ENCODE assay signal across 29 mouse cellular contexts in genomic region chr8:66339551-66339950, GRCm38 (mm10).
DNase-seq lines count a peak whose midpoint lies in the region; ATAC-seq and TF ChIP-seq lines count a peak whose summit lies in the region.
"Had no signal": no experiment of that assay in that cellular context is flagged by ENCODE, and none has a peak within 500 bp of the region (broad histone marks: within the 10 kb centered on the region; RNA-seq: fewer than 3 reads in every experiment).

No protein-coding gene starts in this region.

- H3K36me3 ChIP-seq in spleen, adult 2 months (ENCODE audit: control insufficient read depth, insufficient read depth, low read length), result no peaks in the 10 kb centered on the region
- no peaks in the 10 kb centered on the region for H3K36me3 ChIP-seq in forebrain, postnatal 0 days (ENCODE audit: insufficient read depth)
- H3K36me3 ChIP-seq: embryonic facial prominence, embryonic 10.5 days; embryonic facial prominence, embryonic 13.5 days; forebrain, embryonic 12.5 days; forebrain, embryonic 15.5 days; heart, embryonic 10.5 days; heart, embryonic 13.5 days; hindbrain, embryonic 12.5 days; hindbrain, embryonic 15.5 days had no signal

- WGBS in spleen, adult 2 months, result 48% methylated on average over 3 of the region's 3 CpGs
- WGBS in forebrain, postnatal 0 days, result 77% methylated on average over 3 of the region's 3 CpGs

- H3K9me3 ChIP-seq in forebrain, postnatal 0 days (ENCODE audit: low read length), result no peaks in the 10 kb centered on the region
- H3K9me3 ChIP-seq: embryonic facial prominence, embryonic 10.5 days; embryonic facial prominence, embryonic 13.5 days; forebrain, embryonic 12.5 days; forebrain, embryonic 15.5 days; heart, embryonic 10.5 days; heart, embryonic 13.5 days; hindbrain, embryonic 12.5 days; hindbrain, embryonic 15.5 days had no signal

- ATAC-seq in forebrain, postnatal 0 days, result no peak
- ATAC-seq: CD4-positive, CD25-positive, alpha-beta regulatory T cell, adult 4 months; forebrain, embryonic 15.5 days had no signal

- no peaks in the 10 kb centered on the region for H3K27me3 ChIP-seq in spleen, adult 2 months (ENCODE audit: control insufficient read depth, insufficient read depth, low read length)
- H3K27me3 ChIP-seq in forebrain, postnatal 0 days (ENCODE audit: insufficient read depth, low read length), result no peaks in the 10 kb centered on the region
- H3K27me3 ChIP-seq: embryonic facial prominence, embryonic 13.5 days; forebrain, embryonic 12.5 days; forebrain, embryonic 15.5 days; heart, embryonic 13.5 days; hindbrain, embryonic 12.5 days; hindbrain, embryonic 15.5 days had no signal

- H3K4me1 ChIP-seq in spleen, adult 2 months (ENCODE audit: control insufficient read depth, insufficient read depth, insufficient read length), result peaks cover 22% of the 10 kb centered on the region
- no peaks in the 10 kb centered on the region for H3K4me1 ChIP-seq in forebrain, postnatal 0 days (ENCODE audit: insufficient read depth)
- H3K4me1 ChIP-seq: embryonic facial prominence, embryonic 10.5 days; embryonic facial prominence, embryonic 13.5 days; forebrain, embryonic 12.5 days; forebrain, embryonic 15.5 days; heart, embryonic 10.5 days; hindbrain, embryonic 12.5 days; hindbrain, embryonic 15.5 days had no signal

- H3K27ac ChIP-seq in layer of hippocampus, adult 2 months, result peak overlapping the region; percentile 32; the same call in 1 of the 2 replicates
- peak overlapping the region; percentile 80 for H3K27ac ChIP-seq in spleen, adult 2 months (ENCODE audit: insufficient read depth, low read length)
- H3K27ac ChIP-seq in forebrain, postnatal 0 days (ENCODE audit: low read depth, low read length), result no peak overlapping the region
- H3K27ac ChIP-seq: embryonic facial prominence, embryonic 10.5 days; embryonic facial prominence, embryonic 13.5 days; forebrain, embryonic 12.5 days; forebrain, embryonic 15.5 days; heart, adult 2 months; heart, embryonic 10.5 days; heart, embryonic 13.5 days; hindbrain, embryonic 12.5 days; hindbrain, embryonic 15.5 days had no signal

- no peak overlapping the region for H3K9ac ChIP-seq in forebrain, postnatal 0 days
- H3K9ac ChIP-seq: embryonic facial prominence, embryonic 13.5 days; forebrain, embryonic 12.5 days; forebrain, embryonic 15.5 days; heart, embryonic 13.5 days; hindbrain, embryonic 12.5 days; hindbrain, embryonic 15.5 days had no signal

- DNase-seq in layer of hippocampus, adult 2 months (ENCODE audit: low spot score in 2 of 2), result no peak
- DNase-seq in layer of hippocampus, adult 9-11 months, result no peak
- DNase-seq in spleen, adult 2 months (ENCODE audit: low read depth in 1 of 2, low spot score in 2 of 2), result peak in 1 of 2 experiments; percentile 18
- DNase-seq in spleen, postnatal 4 days (ENCODE audit: low spot score in 2 of 2), result no peak
- peak; percentile 8 for DNase-seq in brain, adult 2 months (ENCODE audit: low read depth, low spot score)
- DNase-seq in forebrain, postnatal 0 days, result no peak
- DNase-seq in urinary bladder, postnatal 25 days (ENCODE audit: low spot score), result no peak
- DNase-seq: adrenal gland, adult 2 months; adrenal gland, postnatal 14 days; cerebellum, adult 11-12 months; cerebellum, adult 8-10 months; cerebellum, postnatal 10 days; cerebellum, postnatal 36 days; embryo, embryonic 11 days; gastrocnemius, postnatal 10 days; gastrocnemius, postnatal 36 days; heart, adult 2 months; heart, postnatal 14 days; heart, postnatal 4 days had no signal

- H3K4me3 ChIP-seq in layer of hippocampus, adult 2 months, result no peak overlapping the region
- H3K4me3 ChIP-seq in spleen, adult 2 months (ENCODE audit: extremely low read depth, insufficient read depth, insufficient read length), result no peak overlapping the region
- H3K4me3 ChIP-seq in forebrain, postnatal 0 days (ENCODE audit: low read depth, low read length), result no peak overlapping the region
- H3K4me3 ChIP-seq: embryonic facial prominence, embryonic 10.5 days; embryonic facial prominence, embryonic 13.5 days; erythroblast, embryonic 14.5 days; forebrain, embryonic 12.5 days; forebrain, embryonic 15.5 days; heart, adult 2 months; heart, embryonic 10.5 days; heart, embryonic 13.5 days; hindbrain, embryonic 12.5 days; hindbrain, embryonic 15.5 days had no signal

- no peak overlapping the region for H3K4me2 ChIP-seq in forebrain, postnatal 0 days (ENCODE audit: low read depth)
- H3K4me2 ChIP-seq: embryonic facial prominence, embryonic 13.5 days; forebrain, embryonic 12.5 days; forebrain, embryonic 15.5 days; heart, embryonic 13.5 days; hindbrain, embryonic 12.5 days; hindbrain, embryonic 15.5 days had no signal

- no peak for TF ChIP-seq CTCF in layer of hippocampus, adult 2 months (conservative IDR thresholded peaks at IDR 0.05)
- TF ChIP-seq CTCF in spleen, adult 2 months (IDR thresholded peaks at IDR 0.05; ENCODE audit: extremely low read depth, insufficient read depth, insufficient read length, insufficient replicate concordance), result no peak
- TF ChIP-seq CTCF in forebrain, postnatal 0 days (IDR thresholded peaks at IDR 0.05; ENCODE audit: low read depth), result no peak

- no peak; the same call in 1 of the 2 replicates for TF ChIP-seq POLR2A in spleen, adult 2 months (IDR thresholded peaks at IDR 0.05; ENCODE audit: low read depth, low read length)
